Mouse (Mus musculus) stomach, embryonic 14.5 days (tissue): ENCODE measurements around the gene Il15ra. TPM values are rescaled to one million over a fixed set of nuclear protein-coding genes. Genes with fewer than 3 reads are reported as not detected.
"Not testable (repeated sequence)": the region's sequence is repeated elsewhere in the genome, so short reads cannot be mapped to it uniquely, and the experiment has no call there.

ENCODE experiments used
- ATAC-seq: fragments of 200-750 bp; cut with Nextera tagmentation; 2 replicates; pipeline ENCODE4 v1.8.0; 2017; ENCODE audit warnings: low read depth, moderate TSS enrichment; ENCODE audit not compliant: insufficient number of reproducible peaks, insufficient read depth, low FRiP score
- H3K27ac ChIP-seq: fragments of 300-500 bp; sonication (generic); 2 replicates; pipeline ENCODE4 v1.5.1; 2014; ENCODE audit warnings: mild to moderate bottlenecking, low read length, moderate library complexity, mixed read lengths
- H3K27me3 ChIP-seq: fragments of 300-500 bp; sonication (generic); 2 replicates; pipeline ENCODE4 v1.6.1; 2014; ENCODE audit warnings: low read length, control low read depth, mixed read lengths; ENCODE audit not compliant: control insufficient read depth, insufficient read depth
- H3K36me3 ChIP-seq: fragments of 300-500 bp; sonication (generic); 2 replicates; pipeline ENCODE4 v1.6.1; 2014; ENCODE audit warnings: mild to moderate bottlenecking, control low read depth, low read length, moderate library complexity, mixed read lengths; ENCODE audit not compliant: control insufficient read depth, insufficient read depth
- H3K4me1 ChIP-seq: fragments of 300-500 bp; sonication (generic); 2 replicates; pipeline ENCODE4 v1.6.1; 2014; ENCODE audit warnings: low read length, control low read depth, mixed read lengths; ENCODE audit not compliant: control insufficient read depth, insufficient read depth
- H3K4me2 ChIP-seq: fragments of 300-500 bp; sonication (generic); replicated peaks from 2 replicates; pipeline ENCODE4 v1.6.1; 2014; ENCODE audit warnings: low read depth, low read length, control low read depth
- H3K4me3 ChIP-seq: fragments of 300-500 bp; sonication (generic); 2 replicates; pipeline ENCODE4 v1.5.1; 2014; ENCODE audit warnings: low read depth, low read length, control low read depth
- H3K9ac ChIP-seq: fragments of 300-500 bp; sonication (generic); replicated peaks from 2 replicates; pipeline ENCODE4 v1.6.1; 2014; ENCODE audit warnings: low read depth, mild to moderate bottlenecking, control low read depth, low read length, moderate library complexity, mixed read lengths
- H3K9me3 ChIP-seq: fragments of 300-500 bp; sonication (generic); 2 replicates; pipeline ENCODE4 v1.6.1; 2016; ENCODE audit warnings: low read depth, low read length, control low read depth; ENCODE audit not compliant: control insufficient read depth
- WGBS: fragments of 180-500 bp; shearing (Covaris S2); extraction: QIAGEN DNeasy Blood & Tissue Kit; methylation state at CpG from one replicate; pipeline ENCODE4 v1.1.7; 2014; 5-methylcytosine and 5-hydroxymethylcytosine counted together
- polyA plus RNA-seq: library from polyadenylated mRNA; unstranded; fragments of >200 nt; fragmentation: Nextera tagmentation; extraction: Ambion mirVana; gene quantifications from 2 replicates; pipeline ENCODE4 v1.2.1, GENCODE M21; 2014

The Il15ra gene
- polyA plus RNA-seq, 1 experiment from 2014 or later = 0.80 TPM

DNA sequence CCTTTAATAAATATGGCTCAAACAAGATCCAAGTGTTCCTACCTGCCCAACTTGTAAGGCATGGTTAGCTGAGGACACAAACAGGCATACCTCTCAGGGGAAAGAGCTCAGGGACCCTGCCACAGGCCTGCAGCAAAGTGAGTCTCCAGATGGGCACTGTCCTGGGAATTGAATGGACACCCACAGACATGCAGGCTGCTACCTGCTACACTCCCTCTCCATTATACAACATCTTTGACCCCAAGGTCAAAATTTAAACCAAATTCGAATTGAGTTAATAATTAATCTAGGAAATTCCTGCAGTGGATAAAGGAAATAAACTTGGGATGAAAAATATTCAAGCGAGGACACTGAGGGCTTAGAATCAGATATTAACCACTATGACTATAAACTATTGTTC lies 9.2 kb upstream of the Il15ra start:
- Histone ChIP-seq H3K4me3 (no peak overlapping the region), H3K4me1 (no peaks in the 10 kb centered on the region), H3K36me3 (no peaks in the 10 kb centered on the region), H3K9me3 (no peaks in the 10 kb centered on the region), H3K27me3 (no peaks in the 10 kb centered on the region), H3K27ac (no peak overlapping the region), H3K9ac (no peak overlapping the region), H3K4me2 (no peak overlapping the region)
- ATAC-seq = no peak
- 57% methylated on average over 2 of the region's 2 CpGs for WGBS

DNA sequence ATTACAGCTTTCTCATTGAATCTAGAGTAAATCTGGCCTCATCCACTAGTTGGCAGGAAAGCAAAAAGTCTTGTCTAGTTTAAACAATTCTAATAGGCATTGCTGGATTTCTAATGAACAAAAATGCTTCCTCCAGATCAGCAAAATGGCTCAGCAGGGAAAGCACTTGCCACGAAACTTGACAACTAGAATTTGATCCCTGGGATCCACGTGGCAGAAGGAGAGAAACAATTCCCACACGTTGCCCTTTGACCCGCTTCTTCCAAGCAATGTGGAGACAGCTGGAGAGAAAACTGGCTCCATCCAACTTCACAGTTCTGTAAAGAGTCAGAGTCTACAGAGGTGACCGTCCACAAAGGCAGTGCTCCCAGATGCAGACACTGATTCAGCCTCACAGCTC lies 6.1 kb upstream of the Il15ra start:
- Histone ChIP-seq H3K4me3 (no peak overlapping the region), H3K4me2 (no peak overlapping the region), H3K9ac (no peak overlapping the region), H3K27ac (no peak overlapping the region), H3K4me1 (no peaks in the 10 kb centered on the region), H3K27me3 (no peaks in the 10 kb centered on the region), H3K9me3 (no peaks in the 10 kb centered on the region), H3K36me3 (no peaks in the 10 kb centered on the region)
- no peak for ATAC-seq
- WGBS = 57% methylated on average over 5 of the region's 5 CpGs

DNA sequence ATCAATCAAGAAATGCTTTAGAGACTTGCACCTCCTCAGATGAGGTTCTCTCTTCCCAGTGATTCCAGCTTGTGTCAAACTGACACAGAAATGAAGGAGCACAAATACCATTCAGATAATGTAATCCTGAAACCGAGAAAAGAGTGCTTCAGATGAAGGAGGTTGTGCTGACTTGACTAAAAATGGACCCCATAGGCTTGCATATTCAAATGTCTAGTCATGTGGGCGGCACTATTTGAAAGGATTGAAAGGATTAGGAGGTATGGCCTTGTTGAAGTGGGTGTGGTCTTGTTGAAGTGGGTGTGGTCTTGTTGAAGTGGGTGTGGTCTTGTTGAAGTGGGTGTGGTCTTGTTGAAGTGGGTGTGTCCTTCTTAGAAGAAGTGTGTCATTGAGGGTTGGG lies 5.2 kb upstream of the Il15ra start:
- H3K36me3 ChIP-seq = no peaks in the 10 kb centered on the region
- H3K27ac ChIP-seq = no peak overlapping the region
- no peaks in the 10 kb centered on the region for H3K27me3 ChIP-seq
- no peak overlapping the region for H3K9ac ChIP-seq
- no peaks in the 10 kb centered on the region for H3K4me1 ChIP-seq
- no peak for ATAC-seq
- no peak overlapping the region for H3K4me2 ChIP-seq
- WGBS = 92% methylated on average over 2 of the region's 2 CpGs
- H3K9me3 ChIP-seq = no peaks in the 10 kb centered on the region
- no peak overlapping the region for H3K4me3 ChIP-seq

DNA sequence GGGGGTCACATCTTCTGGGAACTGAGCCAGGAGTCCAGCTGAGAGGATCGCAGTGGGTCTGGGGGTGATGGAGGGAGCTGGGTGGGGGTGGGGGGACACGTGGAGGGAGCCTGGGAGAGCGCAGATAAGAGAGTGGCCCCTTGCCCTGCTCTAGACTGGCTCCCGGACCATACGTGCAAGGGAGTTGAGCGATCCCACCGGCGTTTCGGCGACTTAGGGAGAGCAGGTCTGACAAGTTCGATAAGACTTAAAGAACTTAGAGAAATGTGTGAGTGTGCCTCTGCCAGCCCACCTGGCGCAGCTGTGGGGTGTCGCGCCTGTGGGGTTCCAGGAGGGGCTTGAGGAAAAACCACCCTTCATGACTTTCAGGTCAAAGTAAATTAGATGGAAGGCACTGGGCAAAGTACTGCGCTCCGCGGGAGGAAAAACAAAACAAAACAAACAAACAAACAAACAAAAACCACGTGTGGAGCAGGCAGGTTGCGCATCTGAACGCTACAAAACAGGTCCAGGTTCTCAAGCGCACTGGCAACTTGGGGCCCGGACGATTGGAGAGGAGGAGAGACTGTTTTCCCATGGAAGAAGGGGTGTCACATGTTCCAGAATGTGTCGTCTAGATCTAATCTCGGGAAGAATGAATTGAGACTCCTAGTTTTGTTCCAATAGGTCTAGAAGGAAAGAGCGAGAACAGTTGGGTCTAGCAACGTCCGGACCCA lies 1.1 kb downstream of the Il15ra start:
- peaks cover 5% of the 10 kb centered on the region; the same call in 1 of the 2 replicates for H3K4me1 ChIP-seq
- ATAC-seq = peak; percentile 70; the same call in 1 of the 2 replicates
- no peaks in the 10 kb centered on the region for H3K27me3 ChIP-seq
- no peak overlapping the region for H3K27ac ChIP-seq
- H3K36me3 ChIP-seq = no peaks in the 10 kb centered on the region
- peak overlapping the region; percentile 47 for H3K4me3 ChIP-seq
- no peaks in the 10 kb centered on the region for H3K9me3 ChIP-seq
- H3K9ac ChIP-seq = peak overlapping the region; percentile 47; the same call in 1 of the 2 replicates
- peak overlapping the region; percentile 97 for H3K4me2 ChIP-seq
- 2% methylated on average over 28 of the region's 28 CpGs for WGBS

DNA sequence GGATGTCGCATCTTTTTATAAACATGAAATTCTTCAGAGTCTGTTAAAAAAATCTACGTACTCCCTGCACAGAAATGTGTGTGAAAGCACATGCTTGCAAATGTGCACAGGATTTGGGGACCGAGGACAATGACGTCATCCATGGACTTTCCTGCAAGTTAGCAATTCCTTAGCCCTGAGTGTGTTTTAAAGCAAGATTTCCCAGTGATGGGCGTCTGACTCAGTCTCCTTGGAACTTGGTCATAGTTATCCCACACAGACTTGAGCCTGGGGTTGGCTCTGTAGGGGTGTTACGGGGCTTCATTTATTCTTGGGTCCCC lies 1.6 kb downstream of the Il15ra start:
- no peak for ATAC-seq
- H3K4me1 ChIP-seq = peaks cover 5% of the 10 kb centered on the region; the same call in 1 of the 2 replicates
- no peaks in the 10 kb centered on the region for H3K9me3 ChIP-seq
- H3K4me2 ChIP-seq = peak overlapping the region; percentile 97
- H3K9ac ChIP-seq = no peak overlapping the region
- H3K27me3 ChIP-seq = no peaks in the 10 kb centered on the region
- H3K27ac ChIP-seq = no peak overlapping the region
- peak overlapping the region; percentile 47; the same call in 1 of the 2 replicates for H3K4me3 ChIP-seq
- no peaks in the 10 kb centered on the region for H3K36me3 ChIP-seq
- WGBS = 38% methylated on average over 6 of the region's 6 CpGs

DNA sequence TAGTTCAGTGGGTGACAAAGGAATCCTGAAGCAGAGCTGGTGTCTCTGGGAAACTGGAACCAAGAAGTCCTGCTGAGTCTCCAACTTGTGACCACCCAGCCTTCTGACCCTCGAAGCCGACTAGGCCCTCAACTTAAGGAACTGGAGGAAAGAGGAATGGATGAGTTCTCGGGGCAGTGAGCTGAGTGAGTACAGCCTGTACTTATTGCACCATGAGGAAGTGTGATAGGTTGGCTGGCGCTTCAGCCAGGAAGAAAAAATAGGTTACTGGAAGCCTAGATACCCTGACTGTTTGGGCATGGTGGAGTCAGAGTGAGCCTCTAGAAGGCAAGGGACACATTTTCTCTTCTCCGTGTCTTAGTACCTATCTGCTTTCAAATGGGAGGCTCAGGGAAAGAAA lies 3.4 kb downstream of the Il15ra start:
- 85% methylated on average over 5 of the region's 5 CpGs for WGBS
- Histone ChIP-seq H3K9me3 (no peaks in the 10 kb centered on the region), H3K4me2 (no peak overlapping the region), H3K27ac (no peak overlapping the region), H3K4me3 (no peak overlapping the region), H3K36me3 (no peaks in the 10 kb centered on the region), H3K4me1 (peaks cover 5% of the 10 kb centered on the region; the same call in 1 of the 2 replicates), H3K9ac (no peak overlapping the region), H3K27me3 (no peaks in the 10 kb centered on the region)
- no peak for ATAC-seq

DNA sequence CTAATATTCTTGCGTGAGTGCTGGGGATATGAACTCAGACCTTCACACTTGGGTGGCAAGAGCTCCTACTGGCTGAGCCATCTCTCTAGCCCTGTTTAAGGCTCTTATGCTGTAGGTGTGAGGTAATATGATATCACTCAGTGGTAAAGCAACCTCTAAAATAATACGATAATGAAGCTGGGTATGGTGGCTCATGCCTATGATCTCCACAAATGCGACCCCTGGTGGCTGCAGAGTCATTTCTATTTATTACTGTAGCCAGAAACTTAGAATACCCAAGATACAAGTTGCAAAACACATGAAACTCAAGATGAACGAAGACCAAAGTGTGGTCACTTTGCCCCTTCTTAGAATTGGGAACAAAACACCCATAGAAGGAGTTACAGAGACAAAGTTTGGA lies 5.0 kb downstream of the Il15ra start:
- ATAC-seq = not testable (repeated sequence)
- WGBS = 51% methylated on average over 4 of the region's 4 CpGs

DNA sequence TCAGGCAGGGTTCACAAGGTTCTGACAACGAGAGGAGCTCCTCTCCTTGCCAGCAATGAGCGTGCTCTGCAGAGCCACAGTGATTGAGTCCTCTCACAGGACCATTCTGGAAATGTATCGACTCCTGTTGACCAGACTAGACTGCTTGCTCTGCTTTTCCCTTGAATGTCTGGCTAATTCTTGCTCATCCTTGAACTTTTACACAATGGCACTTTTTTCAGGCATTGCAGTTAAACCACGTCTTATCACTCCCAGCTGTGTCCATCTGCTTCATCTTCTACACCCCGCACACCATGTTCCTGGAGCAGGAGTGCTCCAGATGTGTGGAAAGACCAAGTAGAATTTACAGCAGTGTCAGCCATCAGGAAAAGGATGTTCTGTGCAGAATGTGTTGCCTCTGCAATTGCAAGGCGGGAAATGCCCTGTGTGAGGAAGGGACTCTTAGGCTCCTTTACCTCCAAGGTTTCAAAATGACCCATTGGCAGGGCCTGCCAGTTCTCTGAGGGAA lies 7.4 kb downstream of the Il15ra start:
- Histone ChIP-seq H3K9me3 (no peaks in the 10 kb centered on the region), H3K4me2 (no peak overlapping the region), H3K4me3 (no peak overlapping the region), H3K9ac (no peak overlapping the region), H3K27ac (no peak overlapping the region), H3K27me3 (no peaks in the 10 kb centered on the region), H3K36me3 (no peaks in the 10 kb centered on the region), H3K4me1 (no peaks in the 10 kb centered on the region)
- ATAC-seq = no peak
- WGBS = 72% methylated on average over 6 of the region's 6 CpGs

More for the DNA sequence above, 5.0 kb downstream of the Il15ra start:
- not testable (repeated sequence) for H3K27me3 ChIP-seq, H3K4me3 ChIP-seq, H3K27ac ChIP-seq, H3K9me3 ChIP-seq, H3K4me2 ChIP-seq, H3K36me3 ChIP-seq, H3K4me1 ChIP-seq, H3K9ac ChIP-seq

DNA sequence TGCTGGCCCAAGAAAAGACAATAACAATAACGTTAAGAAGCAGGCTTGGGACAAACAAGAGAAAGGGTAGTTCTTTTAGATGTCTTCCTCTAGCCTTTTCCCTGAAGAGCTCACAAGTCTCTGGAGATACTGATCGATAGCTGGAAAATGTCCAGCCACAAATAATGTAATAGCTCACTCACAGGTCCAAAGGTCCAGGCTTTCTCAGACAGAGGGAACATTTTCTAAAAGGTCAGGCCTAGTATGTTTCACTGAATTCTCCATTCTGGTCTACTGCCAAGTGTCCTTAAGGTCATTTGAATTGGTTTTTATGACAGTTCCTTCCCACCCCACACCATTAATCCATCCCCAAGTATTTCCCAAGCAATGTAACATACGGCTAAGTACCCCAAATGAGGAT lies 7.9 kb downstream of the Il15ra start:
- Histone ChIP-seq H3K4me1 (no peaks in the 10 kb centered on the region), H3K27ac (no peak overlapping the region), H3K4me2 (no peak overlapping the region), H3K9me3 (no peaks in the 10 kb centered on the region), H3K36me3 (no peaks in the 10 kb centered on the region), H3K9ac (no peak overlapping the region), H3K27me3 (no peaks in the 10 kb centered on the region), H3K4me3 (no peak overlapping the region)
- no peak for ATAC-seq
- WGBS = 57% methylated on average over 3 of the region's 3 CpGs
